Mouse (Mus musculus) spleen, adult 2 months (tissue): Measurements from ENCODE around the gene 2610001J05Rik.

ENCODE experiments used
- CTCF ChIP-seq: fragments of 200-500 bp; IDR thresholded peaks from 2 replicates; pipeline ENCODE4 v1.5.1; 2011; ENCODE audit warnings: mild to moderate bottlenecking, inconsistent platforms; ENCODE audit not compliant: insufficient read depth, insufficient read length, insufficient replicate concordance; ENCODE audit errors: extremely low read depth
- POLR2A ChIP-seq: fragments of 200-500 bp; IDR thresholded peaks from 2 replicates; pipeline ENCODE4 v1.6.1; 2011; ENCODE audit warnings: low read depth, low read length, inconsistent platforms

DNA sequence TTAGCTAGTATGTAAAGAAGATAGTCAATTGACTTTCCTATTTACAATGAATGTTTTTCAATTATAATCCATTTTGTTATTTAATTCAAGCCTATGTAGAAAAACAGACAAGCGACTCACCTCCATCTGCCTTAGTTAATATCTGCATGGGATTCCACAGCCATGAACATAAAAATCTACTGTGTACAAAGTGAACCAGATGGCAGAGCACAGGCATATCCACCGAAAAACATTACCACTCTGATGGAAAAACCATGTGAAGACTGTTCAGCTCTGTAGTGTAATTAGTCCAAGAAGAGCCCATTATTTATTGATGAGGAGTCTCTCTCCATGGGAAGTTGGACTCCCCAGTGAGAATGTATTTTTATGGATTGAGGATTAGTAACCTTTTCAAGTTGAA, 38.5 kb downstream of the 2610001J05Rik start:
- TF ChIP-seq CTCF (no peak), POLR2A (no peak)
